ENCODE assay signal across 8 mouse cellular contexts in genomic region chr2:5906092-5906491, GRCm38 (mm10). TPM values are rescaled to one million over a fixed set of nuclear protein-coding genes. Genes with fewer than 3 reads are reported as not detected.
DNase-seq lines count a peak whose midpoint lies in the region; ATAC-seq and TF ChIP-seq lines count a peak whose summit lies in the region.

No protein-coding gene starts in this region.

- H3K9me3 ChIP-seq in intestine, embryonic 15.5 days = no peaks in the 10 kb centered on the region
- no peaks in the 10 kb centered on the region for H3K9me3 ChIP-seq in intestine, postnatal 0 days (ENCODE audit: control insufficient read depth)
- H3K9me3 ChIP-seq in liver, embryonic 11.5 days (ENCODE audit: control insufficient read depth, low read length) = no peaks in the 10 kb centered on the region
- H3K9me3 ChIP-seq in midbrain, embryonic 16.5 days (replicated peaks; ENCODE audit: control insufficient read depth, low read length, poor library complexity, severe bottlenecking) = no peaks in the 10 kb centered on the region

- no peaks in the 10 kb centered on the region for H3K4me1 ChIP-seq in intestine, embryonic 15.5 days (replicated peaks)
- H3K4me1 ChIP-seq in intestine, postnatal 0 days (replicated peaks; ENCODE audit: control insufficient read depth, insufficient read depth, low read length) = no peaks in the 10 kb centered on the region
- no peaks in the 10 kb centered on the region for H3K4me1 ChIP-seq in liver, embryonic 11.5 days (replicated peaks; ENCODE audit: control insufficient read depth, insufficient read depth, low read length)
- no peaks in the 10 kb centered on the region for H3K4me1 ChIP-seq in midbrain, embryonic 16.5 days (ENCODE audit: control insufficient read depth, insufficient read depth, low read length)

- 0 out of 2 replicates have a peak, but pooled peaks have one; percentile 53 for ATAC-seq in intestine, embryonic 15.5 days
- ATAC-seq in intestine, postnatal 0 days = no peak
- no peak for ATAC-seq in liver, embryonic 11.5 days (replicated peaks; ENCODE audit: low FRiP score)
- ATAC-seq in midbrain, embryonic 16.5 days = no peak

- 31% methylated on average over 5 of the region's 5 CpGs for WGBS in intestine, embryonic 15.5 days
- WGBS in intestine, postnatal 0 days = 27% methylated on average over 5 of the region's 5 CpGs
- 68% methylated on average over 5 of the region's 5 CpGs for WGBS in liver, embryonic 11.5 days
- WGBS in midbrain, embryonic 16.5 days = 43% methylated on average over 5 of the region's 5 CpGs

- no peak overlapping the region for H3K27ac ChIP-seq in intestine, embryonic 15.5 days
- no peak overlapping the region for H3K27ac ChIP-seq in intestine, postnatal 0 days (ENCODE audit: low read depth, low read length)
- no peak overlapping the region for H3K27ac ChIP-seq in liver, embryonic 11.5 days (ENCODE audit: low read depth, low read length)
- H3K27ac ChIP-seq in midbrain, embryonic 16.5 days (ENCODE audit: low read length) = no peak overlapping the region

- no peak overlapping the region for H3K9ac ChIP-seq in intestine, embryonic 15.5 days
- H3K9ac ChIP-seq in intestine, postnatal 0 days (ENCODE audit: low read depth, low read length) = no peak overlapping the region
- no peak overlapping the region for H3K9ac ChIP-seq in liver, embryonic 11.5 days (ENCODE audit: low read depth, low read length)
- no peak overlapping the region for H3K9ac ChIP-seq in midbrain, embryonic 16.5 days (ENCODE audit: low read depth, low read length)

- no peaks in the 10 kb centered on the region for H3K27me3 ChIP-seq in intestine, embryonic 15.5 days (replicated peaks)
- H3K27me3 ChIP-seq in intestine, postnatal 0 days (replicated peaks; ENCODE audit: control insufficient read depth, insufficient read depth, low read length) = no peaks in the 10 kb centered on the region
- H3K27me3 ChIP-seq in liver, embryonic 11.5 days (replicated peaks; ENCODE audit: control insufficient read depth, insufficient read depth, low read length) = no peaks in the 10 kb centered on the region
- H3K27me3 ChIP-seq in midbrain, embryonic 16.5 days (ENCODE audit: control insufficient read depth, insufficient read depth, low read depth, low read length) = no peaks in the 10 kb centered on the region

- H3K36me3 ChIP-seq in intestine, embryonic 15.5 days = no peaks in the 10 kb centered on the region
- no peaks in the 10 kb centered on the region for H3K36me3 ChIP-seq in intestine, postnatal 0 days (ENCODE audit: control insufficient read depth, insufficient read depth)
- no peaks in the 10 kb centered on the region for H3K36me3 ChIP-seq in liver, embryonic 11.5 days (ENCODE audit: control insufficient read depth, insufficient read depth, low read length)
- H3K36me3 ChIP-seq in midbrain, embryonic 16.5 days (ENCODE audit: control insufficient read depth, insufficient read depth, low read length) = peaks cover 7% of the 10 kb centered on the region

- H3K4me2 ChIP-seq in intestine, embryonic 15.5 days (replicated peaks) = no peak overlapping the region
- no peak overlapping the region for H3K4me2 ChIP-seq in intestine, postnatal 0 days (replicated peaks; ENCODE audit: low read depth)
- no peak overlapping the region for H3K4me2 ChIP-seq in liver, embryonic 11.5 days
- H3K4me2 ChIP-seq in midbrain, embryonic 16.5 days (ENCODE audit: low read length) = no peak overlapping the region

- DNase-seq in MN1 (ENCODE audit: low spot score) = peak; percentile 49
- peak; percentile 50 to 76 for DNase-seq in adrenal gland, postnatal 36 days
- DNase-seq in layer of hippocampus, adult 11-12 months (ENCODE audit: low spot score) = peak; percentile 66
- no peak for DNase-seq in gastrocnemius, adult 8-10 months (ENCODE audit: low spot score in 2 of 2)
- DNase-seq in liver, embryonic 11.5 days (ENCODE audit: low spot score) = no peak

- H3K4me3 ChIP-seq in intestine, embryonic 15.5 days (replicated peaks) = no peak overlapping the region
- no peak overlapping the region for H3K4me3 ChIP-seq in intestine, postnatal 0 days (ENCODE audit: low read depth, low read length)
- H3K4me3 ChIP-seq in liver, embryonic 11.5 days (ENCODE audit: low read depth, low read length) = no peak overlapping the region
- H3K4me3 ChIP-seq in midbrain, embryonic 16.5 days (ENCODE audit: low read depth, low read length) = no peak overlapping the region

- TF ChIP-seq CTCF in intestine, postnatal 0 days (IDR thresholded peaks at IDR 0.05; ENCODE audit: low read depth) = no peak

RNA-seq across cellular contexts. Expression of gene Sec61a2, which starts 10.9 kb away (rescaled TPM):
- polyA plus RNA-seq in intestine, embryonic 15.5 days (2015; fragmentation: Nextera tagmentation; extraction: Ambion mirVana) = 62.3 and 64.8 TPM in 2 replicates
- 17.4 and 17.5 TPM in 2 replicates for polyA plus RNA-seq in intestine, postnatal 0 days (2015; fragmentation: Nextera tagmentation; extraction: Ambion mirVana)
- 10 to 100 TPM; 28.0 to 38.2 TPM for total RNA-seq in adrenal gland, postnatal 36 days (2021)
- total RNA-seq in gastrocnemius, adult 8-10 months (2022) = 10 to 100 TPM; 30.9 to 34.1 (median 33.6) TPM
- 48.1 and 51.8 TPM in 2 replicates for polyA plus RNA-seq in liver, embryonic 11.5 days (2014; fragmentation: Nextera tagmentation; extraction: Ambion mirVana)
- 116 and 117 TPM in 2 replicates for polyA plus RNA-seq in midbrain, embryonic 16.5 days (2015; fragmentation: Nextera tagmentation; extraction: Ambion mirVana)

RNA-seq across cellular contexts. Expression of gene Dhtkd1, which starts 36.5 kb away (rescaled TPM):
- polyA plus RNA-seq in intestine, embryonic 15.5 days (2015; fragmentation: Nextera tagmentation; extraction: Ambion mirVana) = 2.8 and 3.5 TPM in 2 replicates
- polyA plus RNA-seq in intestine, postnatal 0 days (2015; fragmentation: Nextera tagmentation; extraction: Ambion mirVana) = 0.26 and 0.27 TPM in 2 replicates
- total RNA-seq in adrenal gland, postnatal 36 days (2021) = 10 to 100 TPM in 1 of 2 experiments, 1 to 10 TPM in 1; 7.7 to 14.2 TPM
- 1 to 10 TPM; 1.2 to 4.9 (median 3.1) TPM for total RNA-seq in gastrocnemius, adult 8-10 months (2022)
- 3.5 and 4.8 TPM in 2 replicates for polyA plus RNA-seq in liver, embryonic 11.5 days (2014; fragmentation: Nextera tagmentation; extraction: Ambion mirVana)
- polyA plus RNA-seq in midbrain, embryonic 16.5 days (2015; fragmentation: Nextera tagmentation; extraction: Ambion mirVana) = 8.7 and 9.3 TPM in 2 replicates

RNA-seq across cellular contexts. Expression of gene Gm13199, which starts 43.4 kb away (rescaled TPM):
- 1.3 and 1.8 TPM in 2 replicates for polyA plus RNA-seq in intestine, embryonic 15.5 days (2015; fragmentation: Nextera tagmentation; extraction: Ambion mirVana)
- polyA plus RNA-seq in intestine, postnatal 0 days (2015; fragmentation: Nextera tagmentation; extraction: Ambion mirVana) = 0.22 and 0.47 TPM in 2 replicates
- total RNA-seq in adrenal gland, postnatal 36 days (2021) = under 1 TPM; 0.66 to 0.73 TPM
- not detected for total RNA-seq in gastrocnemius, adult 8-10 months (2022)
- 2.0 TPM in 2 replicates for polyA plus RNA-seq in liver, embryonic 11.5 days (2014; fragmentation: Nextera tagmentation; extraction: Ambion mirVana)
- polyA plus RNA-seq in midbrain, embryonic 16.5 days (2015; fragmentation: Nextera tagmentation; extraction: Ambion mirVana) = 0.77 and 0.88 TPM in 2 replicates

RNA-seq across cellular contexts. Expression of gene Upf2, which starts 45.2 kb away (rescaled TPM):
- polyA plus RNA-seq in intestine, embryonic 15.5 days (2015; fragmentation: Nextera tagmentation; extraction: Ambion mirVana) = 8.4 and 9.1 TPM in 2 replicates
- 5.1 and 5.2 TPM in 2 replicates for polyA plus RNA-seq in intestine, postnatal 0 days (2015; fragmentation: Nextera tagmentation; extraction: Ambion mirVana)
- total RNA-seq in adrenal gland, postnatal 36 days (2021) = 10 to 100 TPM; 22.1 to 24.5 TPM
- 10 to 100 TPM; 26.7 to 39.3 (median 31.9) TPM for total RNA-seq in gastrocnemius, adult 8-10 months (2022)
- polyA plus RNA-seq in liver, embryonic 11.5 days (2014; fragmentation: Nextera tagmentation; extraction: Ambion mirVana) = 10.4 and 10.7 TPM in 2 replicates
- polyA plus RNA-seq in midbrain, embryonic 16.5 days (2015; fragmentation: Nextera tagmentation; extraction: Ambion mirVana) = 8.0 and 8.7 TPM in 2 replicates

Comparison
In these comparisons a context has a peak if more than half of its experiments do, and no peak if none do; other contexts are left out.
1. DNase-seq: peak in MN1 (single experiment), adrenal gland, postnatal 36 days (2 of 2) and layer of hippocampus, adult 11-12 months (single experiment); none in gastrocnemius, adult 8-10 months (0 of 2) and liver, embryonic 11.5 days (single experiment).